Mouse (Mus musculus) layer of hippocampus, postnatal 36 days (tissue): ENCODE results near the gene Bzw1. TPM values are rescaled to one million over a fixed set of nuclear protein-coding genes. Genes with fewer than 3 reads are reported as not detected.

Experiments used
- DNase-seq, 2 experiments: peaks; one replicate each; pipeline ENCODE4 v3.0.0; 2022
- total RNA-seq, 2 experiments: library from RNA; stranded (reverse); gene quantifications; 2 replicates each; pipeline ENCODE4 v1.2.3; 2021

Gene Bzw1
- total RNA-seq, 2 experiments from 2014 or later, result 120 to 128 TPM

DNA sequence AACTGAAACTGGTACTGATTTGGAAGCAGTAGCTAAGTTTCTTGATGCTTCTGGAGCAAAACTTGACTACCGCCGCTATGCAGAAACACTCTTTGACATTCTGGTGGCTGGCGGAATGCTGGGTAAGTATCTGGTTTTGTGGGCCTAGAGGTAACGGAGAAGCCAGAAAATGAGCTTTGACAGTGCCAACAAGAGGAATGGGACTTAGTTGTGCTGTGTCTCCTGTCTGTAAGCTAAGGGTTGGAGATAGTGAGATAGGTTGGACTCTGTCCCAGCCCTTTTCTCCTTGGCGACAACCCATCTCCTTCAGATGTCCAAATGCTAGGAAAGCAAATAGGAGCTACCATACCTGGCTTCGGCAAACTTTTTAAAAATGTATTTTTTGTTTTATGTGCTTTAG, 5.0 kb downstream of the Bzw1 start:
- DNase-seq, result no peak

- DNase-seq, result no peak
Measured at GRCm38 (mm10) chr1:58401396-58401795, 8.7 kb downstream of the Bzw1 start.

DNA sequence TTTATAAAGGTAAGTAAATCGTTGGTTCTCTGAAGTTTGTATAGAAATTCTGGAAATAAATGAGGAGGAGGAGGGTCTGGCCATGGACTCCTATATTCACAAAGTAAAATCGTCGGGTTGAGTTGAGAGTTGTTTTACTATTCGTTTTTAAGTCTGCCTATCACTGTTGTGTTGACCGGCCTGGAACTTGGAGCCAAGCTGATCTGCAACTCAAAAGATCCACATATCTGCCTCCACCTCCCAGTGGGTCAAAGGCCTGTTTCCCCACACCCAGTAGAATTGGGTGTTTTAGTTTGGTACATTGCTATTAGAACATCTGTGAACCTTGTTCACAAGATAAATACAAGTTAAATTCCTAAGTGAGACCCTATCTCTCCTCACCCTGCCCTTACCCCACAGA, 11.0 kb downstream of the Bzw1 start:
- no peak for DNase-seq

- no peak for DNase-seq
Measured at GRCm38 (mm10) chr1:58407321-58407720, 14.6 kb downstream of the Bzw1 start.

GRCm38 (mm10) chr1:58408141-58408540, 15.4 kb downstream of the Bzw1 start:
- DNase-seq, result no peak

DNA sequence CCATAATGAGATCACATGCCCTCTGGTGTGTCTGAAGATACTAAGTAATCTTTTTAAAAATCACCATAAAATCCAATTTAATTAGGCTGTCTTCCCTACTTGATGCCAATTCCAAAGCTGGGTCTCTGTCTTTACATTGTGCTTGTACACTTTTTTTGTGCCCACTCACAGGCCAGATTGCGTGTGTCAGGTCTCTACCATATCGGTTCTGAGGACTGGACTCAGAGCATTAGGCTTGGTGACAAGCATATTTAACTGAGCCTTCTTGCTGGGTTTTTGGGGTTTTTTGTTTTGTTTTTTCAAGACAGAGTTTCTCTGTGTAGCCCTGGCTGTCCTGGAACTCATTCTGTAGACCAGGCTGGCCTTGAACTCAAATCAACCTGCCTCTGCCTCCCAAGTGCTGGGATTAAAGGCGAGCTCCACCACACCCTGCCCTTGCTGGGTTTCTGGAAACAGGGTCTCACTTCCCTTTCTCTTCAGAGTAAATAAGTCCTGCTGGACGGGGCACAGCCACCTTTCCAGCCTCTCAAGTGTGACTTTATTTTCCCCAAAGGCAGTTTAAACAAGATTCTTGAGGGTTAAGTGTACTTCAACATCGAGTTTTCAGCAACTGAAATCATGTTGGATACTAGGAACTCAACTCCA, 17.0 kb downstream of the Bzw1 start:
- no peak for DNase-seq

GRCm38 (mm10) chr1:58410198-58410588, 17.5 kb downstream of the Bzw1 start:
- no peak for DNase-seq

DNA sequence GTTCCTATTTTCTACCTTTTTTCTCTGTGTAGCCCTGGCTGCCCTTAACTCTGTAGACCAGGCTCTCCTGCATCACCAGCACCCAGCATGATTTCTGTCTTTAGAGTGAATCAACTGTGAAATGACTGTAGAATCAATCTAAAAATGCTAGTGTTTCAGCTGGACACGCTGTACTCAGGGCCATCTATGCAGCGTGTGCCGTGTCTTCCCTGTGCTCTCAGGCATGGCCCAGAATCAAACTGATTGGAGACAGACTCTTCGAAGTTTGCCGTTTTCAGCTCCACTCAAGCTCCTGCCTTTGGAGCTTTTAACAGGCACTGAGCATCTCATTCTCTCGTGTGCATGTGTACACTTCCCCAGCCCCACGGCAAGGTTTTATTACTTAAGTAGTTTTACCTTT, 18.1 kb downstream of the Bzw1 start:
- DNase-seq, result no peak

DNA sequence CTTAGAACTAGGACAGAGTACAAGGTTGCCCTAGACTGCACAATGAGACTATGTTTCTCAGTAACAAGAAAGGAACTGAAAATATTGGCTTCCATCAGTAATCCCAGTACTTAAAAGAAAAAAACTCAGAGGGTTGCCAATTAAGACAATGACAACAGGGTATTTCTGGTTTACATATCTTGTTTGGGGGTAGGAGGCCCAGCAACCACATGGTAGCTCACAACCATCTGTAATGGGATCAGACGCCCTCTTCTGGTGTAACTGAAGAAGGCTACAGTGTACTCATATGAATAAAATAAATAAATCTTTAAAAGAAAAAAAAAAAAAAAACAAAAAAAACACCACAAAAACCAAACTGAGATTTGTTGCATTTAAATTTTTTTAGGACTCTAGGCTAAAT, 22.7 kb downstream of the Bzw1 start:
- no peak for DNase-seq

DNA sequence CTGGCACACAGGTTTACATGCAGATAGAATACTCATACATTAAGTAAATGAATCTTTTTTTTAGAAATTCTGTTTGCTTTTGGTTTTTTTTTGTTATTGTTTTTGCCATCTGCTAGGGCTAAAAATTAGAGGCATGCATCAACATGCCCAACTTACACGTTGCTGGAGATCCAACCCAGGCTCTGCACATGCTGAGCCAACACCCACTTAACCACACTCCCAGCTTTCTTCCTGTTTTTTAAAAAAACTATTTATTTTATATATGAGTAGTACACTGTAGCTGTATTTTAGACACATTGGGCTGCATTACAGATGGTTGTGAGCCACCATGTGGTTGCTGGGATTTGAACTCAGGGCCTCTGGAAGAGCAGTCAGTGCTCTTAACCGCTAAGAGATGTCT, 23.4 kb downstream of the Bzw1 start:
- DNase-seq, result no peak

GRCm38 (mm10) chr1:58420032-58420431, 27.3 kb downstream of the Bzw1 start:
- no peak for DNase-seq

- no peak for DNase-seq
Measured at GRCm38 (mm10) chr1:58420961-58421360, 28.3 kb downstream of the Bzw1 start.

- DNase-seq, result no peak
Measured at GRCm38 (mm10) chr1:58422879-58423278, 30.2 kb downstream of the Bzw1 start.

- DNase-seq, result peak; percentile 95 to 97
Measured at GRCm38 (mm10) chr1:58423371-58424248, 30.9 kb downstream of the Bzw1 start, which contains the start of gene Clk1. TSS of gene Clk1 (minus strand) at chr1:58424066.

GRCm38 (mm10) chr1:58424551-58424950, 31.9 kb downstream of the Bzw1 start:
- DNase-seq, result no peak

GRCm38 (mm10) chr1:58444691-58445090, 52.0 kb downstream of the Bzw1 start:
- DNase-seq, result no peak

GRCm38 (mm10) chr1:58445143-58445722, 52.5 kb downstream of the Bzw1 start, which contains the start of the genes Nif3l1 and Ppil3:
TSS of gene Nif3l1 (plus strand) at chr1:58445151.
TSS of gene Ppil3 (minus strand) at chr1:58445486.
- DNase-seq, result peak; percentile 90 to 93

DNA sequence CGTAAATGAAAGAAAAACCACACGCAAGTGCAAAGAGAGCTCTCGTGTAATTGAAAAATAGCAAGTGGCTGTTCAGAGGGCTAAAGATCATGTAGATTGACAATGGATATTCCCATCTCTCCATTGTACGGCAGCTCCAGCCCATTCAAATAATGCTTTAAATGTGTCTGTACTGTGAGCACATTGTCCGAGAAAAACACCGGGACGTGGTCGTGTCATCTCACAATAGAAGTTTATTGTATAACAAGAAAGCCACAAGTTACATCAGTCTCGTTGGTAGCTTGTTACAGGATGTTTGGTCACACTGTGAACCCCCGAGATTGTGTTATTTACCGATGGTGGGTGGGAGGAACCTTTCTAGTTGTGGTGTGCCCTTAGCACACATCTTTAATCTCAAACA, 53.2 kb downstream of the Bzw1 start:
- no peak for DNase-seq

DNA sequence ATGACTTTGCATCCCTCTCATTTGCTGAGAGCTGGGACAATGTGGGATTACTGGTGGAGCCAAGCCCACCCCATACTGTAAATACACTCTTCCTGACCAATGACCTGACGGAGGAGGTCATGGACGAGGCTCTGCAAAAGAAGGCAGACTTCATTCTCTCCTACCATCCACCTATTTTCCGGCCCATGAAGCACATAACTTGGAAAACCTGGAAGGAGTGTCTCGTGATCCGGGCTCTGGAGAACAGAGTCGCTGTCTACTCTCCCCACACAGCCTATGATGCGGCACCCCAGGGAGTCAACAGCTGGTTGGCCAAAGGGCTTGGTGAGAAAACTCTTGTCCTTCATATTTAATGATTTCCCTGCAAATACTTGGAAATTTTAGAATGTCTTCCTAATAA, 55.1 kb downstream of the Bzw1 start:
- no peak for DNase-seq

DNA sequence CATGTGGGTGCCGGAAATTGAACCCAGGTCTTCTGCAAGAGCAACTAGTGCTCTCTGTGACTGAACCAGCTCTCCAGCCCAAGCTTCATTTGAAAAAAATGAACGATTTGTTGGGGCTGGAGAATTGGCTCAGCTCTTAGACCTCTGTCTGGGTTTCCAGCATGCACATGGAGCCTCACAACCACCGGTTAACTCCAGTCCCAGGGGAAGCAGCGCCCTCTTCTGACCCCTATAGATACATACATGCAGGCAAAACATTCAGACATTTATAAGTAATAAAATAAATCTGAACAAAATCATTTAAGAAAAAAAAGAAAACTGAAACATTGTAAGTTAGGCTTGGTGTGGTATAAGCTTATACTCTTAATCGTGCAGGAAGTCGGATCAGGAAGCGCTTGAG, 55.7 kb downstream of the Bzw1 start:
- no peak for DNase-seq

- DNase-seq, result no peak
Measured at GRCm38 (mm10) chr1:58454316-58454715, 61.6 kb downstream of the Bzw1 start.
